Mouse (Mus musculus) heart, adult 9 months (tissue): ENCODE measurements around the gene Trip12.

Source experiments
- DNase-seq, 2 experiments: peaks; one replicate each; pipeline ENCODE4 v3.0.0; 2022; ENCODE audit warnings: low spot score in 2 of 2

Trip12 gene

GRCm38 (mm10) chr1:84860360-84861254 lies 20.3 kb upstream of the Trip12 start:
- no peak for DNase-seq

- no peak for DNase-seq
These were observed 19.3 kb upstream of the Trip12 start for GRCm38 (mm10) chr1:84859597-84859996.

- DNase-seq, result no peak
These were observed 15.4 kb upstream of the Trip12 start for GRCm38 (mm10) chr1:84855756-84856155.

- no peak for DNase-seq
These were observed 14.7 kb upstream of the Trip12 start for GRCm38 (mm10) chr1:84854966-84855365.

- DNase-seq, result no peak
These were observed 13.4 kb upstream of the Trip12 start for GRCm38 (mm10) chr1:84853721-84854120.

- no peak for DNase-seq
These were observed 11.4 kb upstream of the Trip12 start for GRCm38 (mm10) chr1:84851512-84852235.

- DNase-seq, result no peak
These were observed 10.2 kb upstream of the Trip12 start for GRCm38 (mm10) chr1:84850471-84850870.

- no peak for DNase-seq
These were observed 9.5 kb upstream of the Trip12 start for GRCm38 (mm10) chr1:84849804-84850203.

- DNase-seq, result no peak
These were observed 8.6 kb upstream of the Trip12 start for GRCm38 (mm10) chr1:84848801-84849455.

- DNase-seq, result no peak
These were observed 8.0 kb upstream of the Trip12 start for GRCm38 (mm10) chr1:84848335-84848734.

- no peak for DNase-seq
These were observed 7.4 kb upstream of the Trip12 start for GRCm38 (mm10) chr1:84847698-84848097.

GRCm38 (mm10) chr1:84843366-84843765 lies 3.0 kb upstream of the Trip12 start:
- DNase-seq, result no peak

GRCm38 (mm10) chr1:84841061-84841460 lies 745 bp upstream of the Trip12 start:
- no peak for DNase-seq

GRCm38 (mm10) chr1:84839309-84840017 lies 853 bp downstream of the Trip12 start, which contains the start of gene Fbxo36:
Fbxo36 (plus strand) TSS chr1:84839841.
- peak; percentile 92 to 93 for DNase-seq

- DNase-seq, result peak; percentile 46 to 61
These were observed 1.6 kb downstream of the Trip12 start for GRCm38 (mm10) chr1:84838621-84839151.

- no peak for DNase-seq
These were observed 2.2 kb downstream of the Trip12 start for GRCm38 (mm10) chr1:84838156-84838555.

- no peak for DNase-seq
These were observed 2.7 kb downstream of the Trip12 start for GRCm38 (mm10) chr1:84837523-84838145.

- peak in 1 of 2 experiments; percentile 7 for DNase-seq
These were observed 15.2 kb downstream of the Trip12 start for GRCm38 (mm10) chr1:84825091-84825490.

GRCm38 (mm10) chr1:84817596-84817995 lies 22.7 kb downstream of the Trip12 start:
- DNase-seq, result no peak

- no peak for DNase-seq
These were observed 36.5 kb downstream of the Trip12 start for GRCm38 (mm10) chr1:84803788-84804187.

GRCm38 (mm10) chr1:84799166-84799565 lies 41.1 kb downstream of the Trip12 start:
- DNase-seq, result no peak
